Mouse (Mus musculus) limb, embryonic 10.5 days (tissue): ENCODE results near the gene Ap2b1. TPM values are rescaled to one million over a fixed set of nuclear protein-coding genes. Genes with fewer than 3 reads are reported as not detected.
A peak's percentile ranks its signal among the peaks of the same experiment; 100 is the strongest.
"Not testable (repeated sequence)": the region's sequence is repeated elsewhere in the genome, so short reads cannot be mapped to it uniquely, and the experiment has no call there.

ENCODE experiments used
- DNase-seq: peaks from one replicate; pipeline ENCODE4 v3.0.0-alpha.2; 2017; ENCODE audit warnings: low spot score
- H3K27ac ChIP-seq: fragments of 300-500 bp; sonication (generic); 2 replicates; pipeline ENCODE4 v1.5.1; 2016; ENCODE audit warnings: mild to moderate bottlenecking
- H3K27me3 ChIP-seq: fragments of 300-500 bp; sonication (generic); 2 replicates; pipeline ENCODE4 v1.6.1; 2016; ENCODE audit warnings: low read depth, mild to moderate bottlenecking; ENCODE audit not compliant: poor library complexity, severe bottlenecking
- H3K36me3 ChIP-seq: fragments of 300-500 bp; sonication (generic); 2 replicates; pipeline ENCODE4 v1.6.1; 2016; ENCODE audit warnings: mild to moderate bottlenecking, moderate library complexity
- H3K4me1 ChIP-seq: fragments of 300-500 bp; sonication (generic); 2 replicates; pipeline ENCODE4 v1.6.1; 2016
- H3K4me3 ChIP-seq: fragments of 300-500 bp; sonication (generic); 2 replicates; pipeline ENCODE4 v1.5.1; 2016; ENCODE audit warnings: mild to moderate bottlenecking, moderate library complexity
- H3K9me3 ChIP-seq: fragments of 300-500 bp; sonication (generic); replicated peaks from 2 replicates; pipeline ENCODE4 v1.6.1; 2016; ENCODE audit warnings: mild to moderate bottlenecking
- WGBS: fragments of 180-500 bp; shearing (Covaris S2); methylation state at CpG from one replicate; pipeline ENCODE4 v1.1.7; 2016; 5-methylcytosine and 5-hydroxymethylcytosine counted together
- polyA plus RNA-seq: library from polyadenylated mRNA; unstranded; fragments of >200 nt; fragmentation: Nextera tagmentation; extraction: Ambion mirVana; gene quantifications from 2 replicates; pipeline ENCODE4 v1.2.1, GENCODE M21; 2016

Ap2b1 gene
- polyA plus RNA-seq, 1 experiment from 2014 or later, result 60.4 TPM

DNA sequence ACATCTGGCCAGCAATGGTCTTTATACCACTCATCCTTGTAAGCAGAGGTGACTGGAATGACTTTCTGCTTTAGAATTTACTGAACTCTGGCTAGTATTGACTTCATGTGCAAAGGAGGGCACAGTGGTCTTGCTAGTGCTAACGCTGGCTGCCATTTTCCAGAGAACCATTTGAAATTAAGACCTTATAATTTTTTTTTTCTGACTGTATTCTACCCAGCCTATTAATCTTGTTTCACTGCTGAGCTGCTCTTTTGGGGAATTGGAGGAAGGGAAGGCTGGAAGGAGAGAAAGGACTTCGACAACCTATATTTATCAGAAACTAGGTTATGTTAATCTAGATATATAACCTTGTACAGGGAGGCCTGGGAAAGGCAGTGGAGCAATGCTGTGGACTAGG is 5.7 kb downstream of the Ap2b1 start:
- Histone ChIP-seq H3K4me3 (no peak overlapping the region), H3K9me3 (no peaks in the 10 kb centered on the region), H3K27me3 (no peaks in the 10 kb centered on the region), H3K27ac (no peak overlapping the region), H3K36me3 (peaks cover 20% of the 10 kb centered on the region), H3K4me1 (peaks cover 22% of the 10 kb centered on the region)
- WGBS, result 93% methylated on average over 2 of the region's 2 CpGs
- no peak for DNase-seq

GRCm38 (mm10) chr11:83306700-83307253 is 8.0 kb downstream of the Ap2b1 start:
- Histone ChIP-seq H3K4me3 (no peak overlapping the region), H3K27me3 (no peaks in the 10 kb centered on the region), H3K9me3 (no peaks in the 10 kb centered on the region), H3K4me1 (peaks cover 22% of the 10 kb centered on the region), H3K27ac (no peak overlapping the region), H3K36me3 (peaks cover 27% of the 10 kb centered on the region)
- 82% methylated on average over 4 of the region's 4 CpGs for WGBS
- no peak for DNase-seq

DNA sequence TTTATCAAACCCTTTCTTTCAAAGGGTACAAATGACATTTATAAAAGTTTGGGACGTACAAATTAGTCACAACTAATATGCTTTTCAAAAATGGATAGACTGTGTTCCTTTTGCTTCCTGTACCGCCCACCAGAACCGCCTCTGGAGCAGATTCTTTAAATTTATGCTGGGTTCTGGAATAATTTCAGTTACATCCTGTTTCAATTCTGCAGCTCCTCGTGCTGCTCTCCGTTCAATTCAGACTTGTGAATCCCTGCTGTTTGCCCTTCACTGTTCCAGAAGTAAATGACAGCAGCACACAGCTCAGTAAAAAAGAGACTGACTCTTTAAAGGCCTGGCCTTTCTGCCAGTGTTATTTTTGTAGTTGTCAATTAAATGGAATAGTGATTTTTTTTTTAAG is 13.6 kb downstream of the Ap2b1 start:
- no peak overlapping the region for H3K27ac ChIP-seq
- H3K9me3 ChIP-seq, result no peaks in the 10 kb centered on the region
- no peaks in the 10 kb centered on the region for H3K4me1 ChIP-seq
- H3K27me3 ChIP-seq, result no peaks in the 10 kb centered on the region
- 86% methylated on average over 5 of the region's 5 CpGs for WGBS
- no peak overlapping the region for H3K4me3 ChIP-seq
- no peak for DNase-seq
- peaks cover 64% of the 10 kb centered on the region for H3K36me3 ChIP-seq

- DNase-seq, result no peak
- Histone ChIP-seq H3K36me3 (peaks cover 94% of the 10 kb centered on the region), H3K4me3 (no peak overlapping the region), H3K4me1 (no peaks in the 10 kb centered on the region), H3K27ac (no peak overlapping the region), H3K27me3 (no peaks in the 10 kb centered on the region), H3K9me3 (no peaks in the 10 kb centered on the region)
- WGBS, result 91% methylated on average over 4 of the region's 4 CpGs
Observed at GRCm38 (mm10) chr11:83319048-83319447, 20.2 kb downstream of the Ap2b1 start.

GRCm38 (mm10) chr11:83326692-83327091 is 27.9 kb downstream of the Ap2b1 start:
- 89% methylated on average over 3 of the region's 3 CpGs for WGBS
- H3K9me3 ChIP-seq, H3K27me3 ChIP-seq, H3K4me3 ChIP-seq, H3K27ac ChIP-seq, H3K4me1 ChIP-seq, DNase-seq: not testable (repeated sequence)
- H3K36me3 ChIP-seq, result peaks cover 82% of the 10 kb centered on the region

DNA sequence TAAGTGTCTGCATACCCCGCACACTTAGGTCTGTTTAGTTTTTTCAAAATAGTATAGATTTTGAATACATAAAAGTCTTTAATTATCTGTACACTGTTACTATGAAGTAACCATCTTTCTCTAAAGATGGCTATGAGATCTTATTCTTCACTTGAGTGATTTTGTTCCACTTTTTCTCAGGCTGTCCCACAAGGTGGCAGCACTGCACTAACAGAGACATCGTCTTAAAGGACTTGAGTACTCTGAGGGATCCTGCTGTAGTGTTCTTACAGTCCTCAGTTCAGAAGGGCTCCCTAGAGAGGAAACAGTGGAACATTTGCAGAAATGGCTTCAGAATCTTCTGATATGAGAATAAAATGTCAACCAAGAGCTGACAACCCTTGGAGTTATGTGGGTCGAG is 28.6 kb downstream of the Ap2b1 start:
- H3K27ac ChIP-seq, result no peak overlapping the region
- H3K4me1 ChIP-seq, result no peaks in the 10 kb centered on the region
- peak; percentile 34 for DNase-seq
- no peaks in the 10 kb centered on the region for H3K9me3 ChIP-seq
- 63% methylated on average over 3 of the region's 3 CpGs for WGBS
- peaks cover 76% of the 10 kb centered on the region for H3K36me3 ChIP-seq
- no peak overlapping the region for H3K4me3 ChIP-seq
- no peaks in the 10 kb centered on the region for H3K27me3 ChIP-seq

- no peaks in the 10 kb centered on the region for H3K9me3 ChIP-seq
- no peak overlapping the region for H3K27ac ChIP-seq
- no peak for DNase-seq
- H3K27me3 ChIP-seq, result no peaks in the 10 kb centered on the region
- H3K4me3 ChIP-seq, result no peak overlapping the region
- 90% methylated on average over 7 of the region's 7 CpGs for WGBS
- peaks cover 83% of the 10 kb centered on the region for H3K36me3 ChIP-seq
- H3K4me1 ChIP-seq, result no peaks in the 10 kb centered on the region
Observed at GRCm38 (mm10) chr11:83335826-83336225, 37.0 kb downstream of the Ap2b1 start.

DNA sequence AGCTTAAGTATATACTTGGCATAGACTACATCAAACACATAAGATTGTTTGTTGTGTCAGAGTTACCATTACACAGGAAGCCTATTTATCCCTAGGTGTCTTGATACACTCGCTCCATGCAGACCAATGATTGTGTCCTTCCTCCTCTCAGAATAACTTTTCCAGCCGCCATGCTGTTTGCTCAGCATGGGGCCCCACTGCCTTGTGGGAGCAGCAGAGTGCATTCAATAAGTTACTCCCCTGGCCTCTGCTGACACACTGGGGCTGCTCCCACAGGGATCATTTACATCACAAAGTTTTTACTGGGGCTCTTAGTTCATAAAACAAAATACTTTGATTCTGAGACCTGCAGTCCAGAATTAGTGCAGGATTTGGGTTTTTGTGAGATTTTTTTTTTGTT is 40.9 kb downstream of the Ap2b1 start:
- no peaks in the 10 kb centered on the region for H3K27me3 ChIP-seq
- H3K27ac ChIP-seq, result no peak overlapping the region
- no peak for DNase-seq
- WGBS, result 82% methylated on average over 2 of the region's 2 CpGs
- H3K4me1 ChIP-seq, result no peaks in the 10 kb centered on the region
- H3K9me3 ChIP-seq, result no peaks in the 10 kb centered on the region
- peaks cover 95% of the 10 kb centered on the region for H3K36me3 ChIP-seq
- no peak overlapping the region for H3K4me3 ChIP-seq

DNA sequence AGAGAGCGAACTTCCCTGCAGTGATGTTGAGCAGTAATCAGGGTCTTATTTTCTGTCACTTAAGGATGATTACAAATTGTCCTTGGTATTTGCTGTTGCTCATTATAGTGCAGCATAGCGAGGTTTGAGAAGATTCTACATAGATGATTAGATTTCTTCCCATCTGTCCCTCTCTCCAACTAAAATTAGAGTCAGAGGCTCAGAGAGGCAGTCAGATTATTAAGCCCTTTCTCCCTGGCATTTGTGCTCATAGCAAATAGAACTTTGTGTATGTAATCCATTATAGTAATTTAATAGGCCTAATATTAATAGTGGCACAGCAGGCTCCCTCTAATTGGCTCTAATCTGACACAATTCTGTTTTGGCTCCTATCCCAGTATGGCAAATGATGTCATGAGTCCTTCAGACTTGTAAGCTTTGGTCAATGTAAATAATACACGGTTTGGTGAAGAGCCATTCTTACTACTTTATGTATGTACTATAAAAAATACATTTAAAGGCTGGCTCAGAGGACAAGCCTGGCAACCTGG is 43.0 kb downstream of the Ap2b1 start:
- Histone ChIP-seq H3K27ac (no peak overlapping the region), H3K4me3 (no peak overlapping the region), H3K36me3 (peaks cover 93% of the 10 kb centered on the region), H3K9me3 (no peaks in the 10 kb centered on the region), H3K4me1 (no peaks in the 10 kb centered on the region), H3K27me3 (no peaks in the 10 kb centered on the region)
- no peak for DNase-seq
- WGBS, result 88% methylated on average over 3 of the region's 3 CpGs

- no peak for DNase-seq
- H3K27me3 ChIP-seq, result no peaks in the 10 kb centered on the region
- 92% methylated on average over 5 of the region's 5 CpGs for WGBS
- no peaks in the 10 kb centered on the region for H3K4me1 ChIP-seq
- H3K9me3 ChIP-seq, result no peaks in the 10 kb centered on the region
- H3K4me3 ChIP-seq, result no peak overlapping the region
- H3K27ac ChIP-seq, result no peak overlapping the region
- H3K36me3 ChIP-seq, result peaks cover 47% of the 10 kb centered on the region
Observed at GRCm38 (mm10) chr11:83355428-83355827, 56.6 kb downstream of the Ap2b1 start.

DNA sequence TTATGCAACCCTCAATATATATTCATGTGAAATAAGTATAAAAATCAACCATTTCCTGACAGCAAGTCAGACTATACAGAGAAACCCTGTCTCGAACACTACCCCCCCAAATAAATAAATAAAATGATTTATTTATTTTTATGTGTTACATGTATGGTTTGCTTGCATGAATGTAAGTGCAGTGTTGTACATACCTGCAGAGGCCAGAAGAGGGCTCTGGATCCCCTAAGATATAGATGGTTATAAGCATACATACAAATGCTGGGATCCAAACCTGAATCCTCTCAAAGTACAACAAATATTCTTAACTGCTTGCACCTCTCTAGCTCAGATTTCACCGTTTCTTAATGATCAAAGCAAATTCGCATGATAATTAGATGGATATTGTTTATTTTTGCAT is 58.6 kb downstream of the Ap2b1 start:
- 74% methylated on average over 3 of the region's 3 CpGs for WGBS
- Histone ChIP-seq H3K36me3 (peaks cover 27% of the 10 kb centered on the region), H3K4me1 (no peaks in the 10 kb centered on the region), H3K27ac (no peak overlapping the region), H3K4me3 (no peak overlapping the region), H3K9me3 (no peaks in the 10 kb centered on the region), H3K27me3 (no peaks in the 10 kb centered on the region)
- DNase-seq, result no peak

DNA sequence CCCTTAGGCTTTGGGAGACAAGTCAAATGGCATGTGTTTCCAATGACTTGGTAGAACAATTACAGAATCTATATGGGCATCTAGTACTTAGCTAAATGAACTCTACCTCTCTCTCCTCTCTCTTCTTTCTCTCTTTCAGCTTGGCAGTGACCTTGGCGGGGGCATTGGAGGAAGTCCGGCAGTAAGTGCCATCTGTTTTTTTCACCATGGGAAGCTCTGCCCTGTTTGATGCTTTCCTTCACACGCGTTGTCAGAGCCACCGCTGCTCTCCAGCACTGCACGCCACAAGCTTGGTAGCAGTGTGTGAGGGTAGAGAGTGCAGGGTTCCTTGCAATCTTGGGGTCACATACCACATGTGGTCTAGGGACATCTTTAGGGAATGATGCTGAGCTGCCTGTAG is 65.8 kb downstream of the Ap2b1 start:
- peaks cover 53% of the 10 kb centered on the region for H3K36me3 ChIP-seq
- DNase-seq, result no peak
- WGBS, result 89% methylated on average over 6 of the region's 6 CpGs
- no peak overlapping the region for H3K4me3 ChIP-seq
- H3K4me1 ChIP-seq, result no peaks in the 10 kb centered on the region
- H3K27ac ChIP-seq, result no peak overlapping the region
- no peaks in the 10 kb centered on the region for H3K9me3 ChIP-seq
- no peaks in the 10 kb centered on the region for H3K27me3 ChIP-seq

DNA sequence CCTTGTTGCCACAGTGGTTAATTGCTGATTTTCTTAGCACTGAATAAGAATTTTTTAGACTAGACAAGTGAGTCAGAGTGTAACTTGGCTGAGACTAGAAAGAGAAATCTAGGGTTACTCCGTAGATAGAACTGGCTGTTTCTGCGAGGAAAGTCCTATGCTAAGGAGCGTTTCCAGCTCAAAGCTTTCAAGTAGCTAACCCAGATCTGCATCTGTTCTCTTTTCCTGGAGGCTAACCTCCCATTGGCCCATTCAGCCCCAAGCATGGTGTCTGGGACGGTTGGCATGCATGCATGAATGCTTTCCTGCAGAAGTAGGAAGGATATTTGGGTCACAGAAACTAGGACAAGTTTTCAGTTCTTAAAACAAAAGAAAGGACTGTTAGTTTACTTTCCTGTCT is 72.4 kb downstream of the Ap2b1 start:
- DNase-seq, result no peak
- Histone ChIP-seq H3K27ac (no peak overlapping the region), H3K4me1 (no peaks in the 10 kb centered on the region), H3K9me3 (no peaks in the 10 kb centered on the region), H3K27me3 (no peaks in the 10 kb centered on the region), H3K36me3 (peaks cover 95% of the 10 kb centered on the region), H3K4me3 (no peak overlapping the region)
- WGBS, result 95% methylated on average over 4 of the region's 4 CpGs

- Histone ChIP-seq H3K9me3 (no peaks in the 10 kb centered on the region), H3K4me3 (no peak overlapping the region), H3K27me3 (no peaks in the 10 kb centered on the region), H3K36me3 (peaks cover 40% of the 10 kb centered on the region), H3K27ac (no peak overlapping the region), H3K4me1 (peaks cover 2% of the 10 kb centered on the region; the same call in 1 of the 2 replicates)
- no peak for DNase-seq
- WGBS, result 57% methylated on average over 7 of the region's 7 CpGs
Observed at GRCm38 (mm10) chr11:83379745-83380341, 81.0 kb downstream of the Ap2b1 start.
